Mouse (Mus musculus) G1E (cell line): ENCODE measurements around the gene Lao1. TPM values are rescaled to one million over a fixed set of nuclear protein-coding genes. Genes with fewer than 3 reads are reported as not detected.
A peak's percentile ranks its signal among the peaks of the same experiment; 100 is the strongest.

ENCODE experiments used
- ATAC-seq: 2 replicates; pipeline ENCODE4 v1.8.0; 2016; ENCODE audit warnings: mild to moderate bottlenecking; ENCODE audit not compliant: insufficient number of reproducible peaks, poor library complexity, low FRiP score, severe bottlenecking; ENCODE audit errors: extremely low read depth
- DNase-seq: peaks from one replicate; pipeline ENCODE4 v3.0.0; 2012; ENCODE audit warnings: low spot score
- H3K27me3 ChIP-seq: 2 replicates; pipeline ENCODE4 v1.6.1; 2012; ENCODE audit warnings: mild to moderate bottlenecking, low read length, inconsistent platforms; ENCODE audit not compliant: insufficient read depth
- H3K36me3 ChIP-seq: replicated peaks from 2 replicates; pipeline ENCODE3; 2012; ENCODE audit warnings: mild to moderate bottlenecking, inconsistent platforms
- H3K4me1 ChIP-seq: 2 replicates; pipeline ENCODE4 v1.6.1; 2012; ENCODE audit warnings: low read depth, low read length, inconsistent platforms, mixed read lengths; ENCODE audit not compliant: insufficient read depth
- H3K4me3 ChIP-seq: 2 replicates; pipeline ENCODE4 v1.5.1; 2012; ENCODE audit warnings: low read depth, mild to moderate bottlenecking, inconsistent platforms, low read length, moderate library complexity, mixed read lengths
- H3K9me3 ChIP-seq: replicated peaks from 2 replicates; pipeline ENCODE4 v1.6.1; 2012; ENCODE audit warnings: inconsistent platforms
- CTCF ChIP-seq: IDR thresholded peaks from 2 replicates; pipeline ENCODE4 v1.5.1; 2012; ENCODE audit warnings: low read depth, low read length, inconsistent platforms, mixed read lengths
- GATA1 ChIP-seq: IDR thresholded peaks from 2 replicates; pipeline ENCODE4 v1.6.1; 2012; ENCODE audit warnings: borderline replicate concordance, low read length, inconsistent platforms, mixed read lengths
- GATA2 ChIP-seq: IDR thresholded peaks from 2 replicates; pipeline ENCODE4 v1.6.1; 2012; ENCODE audit warnings: low read depth, low read length, inconsistent platforms, borderline replicate concordance
- POLR2AphosphoS5 ChIP-seq: IDR thresholded peaks from 2 replicates; pipeline ENCODE4 v1.6.1; 2012; ENCODE audit warnings: low read depth, low read length, inconsistent platforms; ENCODE audit not compliant: insufficient replicate concordance
- TAL1 ChIP-seq: conservative IDR thresholded peaks from 2 replicates; pipeline ENCODE4 v1.6.1; 2012; ENCODE audit warnings: low read depth, low read length, inconsistent platforms, mixed read lengths
- polyA plus RNA-seq: library from polyadenylated mRNA; stranded (reverse); fragments of >175 nt; gene quantifications from 2 replicates; pipeline ENCODE4 v1.2.3, GENCODE M21; 2012
- total RNA-seq, 2 experiments: library from RNA; stranded (forward) in 1 of 2; stranded (reverse) in 1 of 2; fragments of 200-1000 nt in 1 of 2; fragments of >200 nt in 1 of 2; fragmentation: Nextera tagmentation in 1 of 2; gene quantifications; 2 replicates each; pipeline ENCODE4 v1.2.3; 2014 to 2017

Gene Lao1
- total and polyA plus RNA-seq, 3 experiments = not detected

DNA sequence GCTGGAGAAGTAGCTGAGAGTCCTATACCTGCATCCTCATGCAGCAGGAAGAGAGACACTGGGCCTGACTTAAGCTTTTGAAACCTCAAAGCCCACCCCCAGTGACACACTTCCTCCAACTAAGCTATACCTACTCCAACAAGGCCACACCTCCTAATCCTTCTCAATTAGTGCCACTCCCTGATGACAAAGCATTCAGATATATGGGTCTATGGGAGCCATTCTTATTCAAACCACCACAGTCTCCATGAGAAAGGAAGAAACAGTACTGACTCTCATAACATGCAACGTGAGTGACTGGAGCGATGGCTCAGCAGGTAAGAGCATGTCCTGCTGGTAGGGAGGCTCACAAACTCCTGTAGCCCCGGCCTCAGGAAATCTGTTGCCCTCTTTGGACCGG lies 23.9 kb downstream of the Lao1 start:
- H3K9me3 ChIP-seq = peaks cover 5% of the 10 kb centered on the region; the same call in 1 of the 2 replicates
- no peak for TF ChIP-seq POLR2AphosphoS5
- no peak for TF ChIP-seq GATA2
- no peak for TF ChIP-seq CTCF
- no peak for TF ChIP-seq GATA1
- no peak for TF ChIP-seq TAL1
- ATAC-seq = no peak

DNA sequence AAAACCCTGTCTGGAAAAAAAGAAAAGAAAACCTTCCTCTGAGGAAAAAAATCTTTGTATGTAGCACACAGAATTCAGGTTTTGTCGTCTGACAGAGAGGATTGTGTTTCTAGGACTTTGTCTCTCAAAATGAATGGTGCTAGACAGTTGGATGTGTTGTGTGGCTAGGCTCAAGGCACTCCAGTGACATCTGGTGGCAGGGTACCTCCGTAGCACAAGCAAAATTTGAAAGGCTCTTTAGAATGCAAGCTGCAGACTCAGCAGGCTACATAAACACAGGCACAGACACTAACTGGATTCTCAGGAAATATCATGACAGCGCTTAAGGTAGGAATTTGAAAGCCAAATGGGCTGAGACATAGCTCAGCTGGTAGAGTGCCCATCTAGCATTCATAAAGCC lies 27.2 kb downstream of the Lao1 start:
- DNase-seq = no peak
- TF ChIP-seq GATA1 (no peak), TAL1 (no peak), CTCF (no peak), GATA2 (no peak), POLR2AphosphoS5 (no peak)
- peaks cover 4% of the 10 kb centered on the region; the same call in 1 of the 2 replicates for H3K4me1 ChIP-seq
- no peak overlapping the region for H3K4me3 ChIP-seq
- H3K27me3 ChIP-seq = peaks cover 15% of the 10 kb centered on the region; the same call in 1 of the 2 replicates
- peaks cover 5% of the 10 kb centered on the region; the same call in 1 of the 2 replicates for H3K9me3 ChIP-seq
- no peaks in the 10 kb centered on the region for H3K36me3 ChIP-seq
- no peak; the same call in 1 of the 2 replicates for ATAC-seq

More for the DNA sequence above, 23.9 kb downstream of the Lao1 start:
- no peak for DNase-seq
- H3K4me3 ChIP-seq = no peak overlapping the region
- no peaks in the 10 kb centered on the region for H3K36me3 ChIP-seq
- peaks cover 4% of the 10 kb centered on the region; the same call in 1 of the 2 replicates for H3K4me1 ChIP-seq
- H3K27me3 ChIP-seq = peaks cover 33% of the 10 kb centered on the region

DNA sequence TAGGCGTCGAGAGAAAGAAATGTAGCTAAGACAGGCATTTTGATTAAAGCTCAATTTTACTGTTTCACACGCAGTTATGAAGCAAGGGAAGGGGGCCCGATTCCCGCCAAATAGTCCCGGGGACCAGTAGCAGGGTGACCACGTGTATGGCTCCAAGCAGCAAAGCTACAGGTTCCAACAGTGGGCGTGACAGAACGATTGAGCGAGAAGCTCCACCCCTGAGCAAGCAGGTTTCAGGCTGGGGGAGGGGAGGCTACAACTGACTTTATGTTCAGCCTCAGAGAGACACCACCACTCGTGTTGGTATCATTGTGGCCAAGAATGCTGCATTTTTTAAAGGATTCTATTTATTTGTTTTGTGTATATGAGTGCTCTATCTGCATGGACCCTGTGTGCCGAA lies 28.0 kb downstream of the Lao1 start:
- no peak for TF ChIP-seq TAL1
- no peak for TF ChIP-seq POLR2AphosphoS5
- TF ChIP-seq CTCF = no peak
- TF ChIP-seq GATA2 = no peak
- TF ChIP-seq GATA1 = no peak
- Histone ChIP-seq H3K36me3 (no peaks in the 10 kb centered on the region), H3K4me3 (no peak overlapping the region), H3K9me3 (peaks cover 10% of the 10 kb centered on the region), H3K27me3 (peaks cover 18% of the 10 kb centered on the region), H3K4me1 (peaks cover 4% of the 10 kb centered on the region; the same call in 1 of the 2 replicates)
- no peak for DNase-seq
- ATAC-seq = no peak

DNA sequence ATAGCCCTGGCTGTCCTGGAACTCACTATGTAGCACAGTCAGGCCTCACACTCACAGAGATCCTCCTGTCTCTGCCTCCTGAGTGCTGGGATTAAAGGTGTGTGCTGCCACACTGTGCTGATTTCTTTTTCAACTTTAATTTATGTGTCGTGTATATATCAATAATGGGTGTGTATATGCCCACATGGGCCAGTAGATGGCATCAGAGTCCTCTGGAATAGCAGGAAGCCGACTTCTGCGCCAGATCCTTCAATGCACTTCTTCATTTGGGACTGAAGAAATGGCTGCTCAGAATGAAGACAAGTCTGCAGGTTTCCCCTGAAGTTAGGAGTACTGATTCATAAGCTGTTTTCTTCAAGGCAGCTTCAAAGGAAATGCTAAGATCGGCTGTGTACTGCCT lies 30.4 kb downstream of the Lao1 start:
- TF ChIP-seq TAL1 = no peak
- no peak for TF ChIP-seq GATA1
- no peak for TF ChIP-seq POLR2AphosphoS5
- peak; percentile 29; the same call in 1 of the 2 replicates for TF ChIP-seq CTCF
- TF ChIP-seq GATA2 = no peak
- ATAC-seq (peak; percentile 15; the same call in 1 of the 2 replicates), DNase-seq (no peak)
- H3K36me3 ChIP-seq = no peaks in the 10 kb centered on the region
- H3K9me3 ChIP-seq = peaks cover 21% of the 10 kb centered on the region
- no peak overlapping the region for H3K4me3 ChIP-seq
- H3K4me1 ChIP-seq = peaks cover 4% of the 10 kb centered on the region; the same call in 1 of the 2 replicates
- peaks cover 25% of the 10 kb centered on the region for H3K27me3 ChIP-seq

DNA sequence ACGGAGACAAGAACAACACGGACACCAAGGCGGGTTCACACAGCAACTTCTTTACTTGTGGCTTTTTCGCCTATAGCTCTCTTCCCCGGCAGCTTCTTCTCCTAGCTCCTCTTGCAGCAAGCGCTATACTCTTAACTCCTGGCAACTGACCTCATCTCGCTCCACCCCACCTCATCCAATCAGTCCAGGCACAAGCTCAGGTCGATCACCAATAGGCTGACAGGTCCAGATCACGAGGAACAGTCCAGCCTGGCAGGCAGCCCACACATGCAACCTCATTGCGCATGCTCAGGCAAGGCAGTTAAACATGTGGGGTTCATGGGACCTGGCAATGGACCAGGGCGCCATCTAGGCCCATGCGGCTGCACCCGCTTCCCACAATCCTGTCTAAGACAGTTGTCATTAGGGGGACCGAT lies 35.8 kb downstream of the Lao1 start:
- TF ChIP-seq POLR2AphosphoS5 (no peak), CTCF (no peak), GATA2 (no peak), TAL1 (no peak)
- H3K4me1 ChIP-seq = peaks cover 18% of the 10 kb centered on the region
- DNase-seq (no peak), ATAC-seq (no peak)
- H3K9me3 ChIP-seq = peaks cover 21% of the 10 kb centered on the region
- no peaks in the 10 kb centered on the region for H3K36me3 ChIP-seq
- H3K27me3 ChIP-seq = peaks cover 46% of the 10 kb centered on the region
- no peak overlapping the region for H3K4me3 ChIP-seq

DNA sequence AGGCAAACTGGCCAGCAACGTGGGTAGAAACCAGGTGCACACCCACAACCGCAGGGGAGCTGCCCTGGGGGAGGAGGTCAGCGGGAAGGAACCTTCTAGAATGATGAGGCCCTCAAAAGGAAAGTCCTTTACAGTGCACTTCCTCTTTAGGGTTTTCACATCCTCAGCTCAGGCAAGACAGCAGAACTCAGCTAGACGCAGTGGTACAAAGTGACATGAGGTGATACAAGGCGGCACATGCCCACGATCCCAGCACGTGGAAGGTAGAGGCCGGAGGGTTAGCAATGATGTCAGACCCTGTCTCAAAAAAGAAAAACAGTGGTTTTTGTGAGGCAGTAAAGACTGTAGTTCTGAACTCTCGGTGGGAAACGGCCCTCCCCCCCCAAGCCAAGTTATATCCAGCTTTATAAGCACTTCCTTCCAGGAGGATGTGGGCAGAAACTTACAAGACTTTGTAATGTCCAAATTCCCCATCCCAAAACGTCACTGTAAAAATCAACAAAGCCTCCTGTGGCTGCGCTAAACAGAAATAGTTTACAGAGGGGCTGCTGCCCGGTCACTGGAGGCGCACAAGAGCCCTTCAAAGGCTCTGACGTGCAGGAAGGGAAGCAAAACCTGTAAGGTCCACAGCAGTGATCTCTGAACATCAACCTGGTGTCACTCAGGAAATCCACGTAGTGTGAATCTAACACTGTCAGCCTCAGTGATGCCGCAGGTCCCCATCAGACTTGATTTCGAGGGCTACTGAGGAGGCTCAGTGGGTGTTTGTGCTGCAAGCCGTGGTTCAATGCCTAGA lies 38.5 kb downstream of the Lao1 start:
- TF ChIP-seq POLR2AphosphoS5 (no peak), TAL1 (no peak), CTCF (no peak)
- Histone ChIP-seq H3K9me3 (peaks cover 10% of the 10 kb centered on the region), H3K4me1 (peaks cover 23% of the 10 kb centered on the region), H3K4me3 (no peak overlapping the region; the same call in 1 of the 2 replicates), H3K27me3 (peaks cover 46% of the 10 kb centered on the region), H3K36me3 (no peaks in the 10 kb centered on the region)
- no peak for DNase-seq
- ATAC-seq = peak; percentile 28; the same call in 1 of the 2 replicates
